Mouse (Mus musculus) liver, adult 2 months (tissue): ENCODE data around the gene Rhbdd1.

Experiments
- CTCF ChIP-seq: fragments of 200-500 bp; IDR thresholded peaks from 2 replicates; pipeline ENCODE4 v1.5.1; 2011; ENCODE audit warnings: low read depth, low read length, control low read depth
- POLR2A ChIP-seq: fragments of 200-500 bp; IDR thresholded peaks from 2 replicates; pipeline ENCODE4 v1.6.1; 2011; ENCODE audit warnings: low read length, control low read depth; ENCODE audit not compliant: insufficient read depth; ENCODE audit errors: extremely low read depth

DNA sequence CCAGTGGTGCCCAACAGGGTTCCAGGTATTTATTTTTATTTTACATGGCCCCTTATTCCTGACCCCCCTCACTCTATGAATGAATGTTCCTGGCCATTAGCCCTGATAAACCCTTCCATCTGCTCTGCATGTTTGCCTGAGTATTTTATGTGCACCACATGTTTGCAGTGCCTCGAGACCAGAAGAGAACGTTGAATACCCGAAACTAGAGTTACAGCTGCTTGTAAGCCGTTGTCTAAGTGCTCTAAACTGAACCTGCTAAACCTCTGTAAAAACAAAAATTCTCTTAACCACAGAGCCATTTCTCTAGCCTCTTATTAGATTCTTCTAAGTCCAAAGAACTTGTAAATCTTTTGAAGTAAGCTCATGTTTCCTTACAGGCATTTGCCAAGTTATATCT is 45.0 kb downstream of the Rhbdd1 start:
- TF ChIP-seq CTCF (no peak), POLR2A (no peak)
